Mouse (Mus musculus) cerebellum, adult 2 months (tissue): ENCODE measurements at regions not wholly inside any gene's neighbourhood (a gene's known extent, or its start where the extent isn't known, plus 50 kb on each side); places are given as distances from the start of the nearest gene placed in this dataset.

Experiments
- DNase-seq, 2 experiments: peaks; one replicate each; pipeline ENCODE4 v3.0.0; 2021
- H3K27ac ChIP-seq: fragments of 200-500 bp; 2 replicates; pipeline ENCODE4 v1.5.1; 2012; ENCODE audit warnings: low read length, control low read depth, inconsistent platforms; ENCODE audit not compliant: insufficient read depth
- H3K27me3 ChIP-seq: fragments of 200-500 bp; 2 replicates; pipeline ENCODE4 v1.6.1; 2012; ENCODE audit warnings: inconsistent platforms, mild to moderate bottlenecking, low read length, moderate library complexity; ENCODE audit not compliant: control insufficient read depth, insufficient read depth
- H3K4me1 ChIP-seq: fragments of 200-500 bp; 2 replicates; pipeline ENCODE4 v1.6.1; 2011; ENCODE audit warnings: low read length; ENCODE audit not compliant: control insufficient read depth, insufficient read depth
- H3K4me3 ChIP-seq: fragments of 200-500 bp; replicated peaks from 2 replicates; pipeline ENCODE3; 2011; ENCODE audit warnings: mild to moderate bottlenecking, low read depth, low read length, control low read depth; ENCODE audit not compliant: insufficient read depth
- CTCF ChIP-seq: fragments of 200-500 bp; IDR thresholded peaks from 2 replicates; pipeline ENCODE4 v1.5.1; 2011; ENCODE audit warnings: low read depth, mild to moderate bottlenecking, control low read depth, low read length, moderate library complexity, borderline replicate concordance; ENCODE audit not compliant: insufficient read depth
- POLR2A ChIP-seq: fragments of 200-500 bp; IDR thresholded peaks from 2 replicates; pipeline ENCODE4 v1.6.1; 2011; ENCODE audit warnings: low read length, control low read depth, borderline replicate concordance; ENCODE audit not compliant: insufficient read depth
- WGBS: fragments of 180-500 bp; shearing (Covaris S2); methylation state at CpG from one replicate; pipeline ENCODE4 v1.1.7; 2018; 5-methylcytosine and 5-hydroxymethylcytosine counted together

GRCm38 (mm10) chr4:26695964-26696363 is 349.3 kb upstream of the Manea start:
- WGBS, result 36% methylated on average over 3 of the region's 3 CpGs
- TF ChIP-seq POLR2A (no peak), CTCF (no peak)
- no peak overlapping the region for H3K27ac ChIP-seq

More at GRCm38 (mm10) chr4:26695964-26696363, 349.3 kb upstream of the Manea start:
- Histone ChIP-seq H3K4me3 (no peak overlapping the region), H3K27me3 (no peaks in the 10 kb centered on the region), H3K4me1 (no peaks in the 10 kb centered on the region)
- no peak for DNase-seq
